Mouse (Mus musculus): ENCODE measurements around the gene Hsd17b1. TPM values are rescaled to one million over a fixed set of nuclear protein-coding genes. Genes with fewer than 3 reads are reported as not detected.

The Hsd17b1 gene
- polyA plus RNA-seq, 1 experiment from 2014 or later: 0.28 TPM

DNA sequence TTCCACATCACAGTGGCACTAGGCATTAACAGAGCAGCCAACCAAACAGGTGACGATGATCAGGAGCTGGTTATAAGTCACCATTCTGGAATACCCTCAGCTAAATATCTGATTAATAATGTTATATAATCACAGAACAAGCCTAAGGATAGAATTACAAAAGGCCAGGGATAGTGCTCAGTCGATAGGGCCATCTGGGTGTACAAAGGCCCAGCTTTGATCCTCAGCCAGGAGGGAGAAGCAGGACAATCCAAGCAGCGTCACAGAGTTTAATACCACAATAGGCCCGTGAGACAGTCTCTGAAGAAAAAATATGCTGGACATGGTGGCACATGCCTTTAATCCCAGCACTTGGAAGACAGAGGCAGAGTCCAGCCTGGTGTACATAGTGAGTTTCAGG lies 31.1 kb downstream of the Hsd17b1 start:
- Histone ChIP-seq H3K9me3 (replicated peaks; ENCODE audit: control insufficient read depth, low read length) (no peaks in the 10 kb centered on the region), H3K4me3 (ENCODE audit: low read depth, low read length) (no peak overlapping the region), H3K36me3 (ENCODE audit: control insufficient read depth, insufficient read depth) (peaks cover 6% of the 10 kb centered on the region; the same call in 1 of the 2 replicates), H3K4me2 (ENCODE audit: low read depth, low read length) (no peak overlapping the region), H3K27ac (ENCODE audit: low read length) (no peak overlapping the region), H3K4me1 (ENCODE audit: control insufficient read depth, low read depth, low read length) (no peaks in the 10 kb centered on the region; the same call in 1 of the 2 replicates), H3K27me3 (ENCODE audit: control insufficient read depth, insufficient read depth, low read depth, low read length) (no peaks in the 10 kb centered on the region), H3K9ac (ENCODE audit: low read depth, low read length) (no peak overlapping the region)
- ATAC-seq (ENCODE audit: low read depth): no peak
- 87% methylated on average over 4 of the region's 4 CpGs for WGBS (ENCODE audit: insufficient replicate concordance)

DNA sequence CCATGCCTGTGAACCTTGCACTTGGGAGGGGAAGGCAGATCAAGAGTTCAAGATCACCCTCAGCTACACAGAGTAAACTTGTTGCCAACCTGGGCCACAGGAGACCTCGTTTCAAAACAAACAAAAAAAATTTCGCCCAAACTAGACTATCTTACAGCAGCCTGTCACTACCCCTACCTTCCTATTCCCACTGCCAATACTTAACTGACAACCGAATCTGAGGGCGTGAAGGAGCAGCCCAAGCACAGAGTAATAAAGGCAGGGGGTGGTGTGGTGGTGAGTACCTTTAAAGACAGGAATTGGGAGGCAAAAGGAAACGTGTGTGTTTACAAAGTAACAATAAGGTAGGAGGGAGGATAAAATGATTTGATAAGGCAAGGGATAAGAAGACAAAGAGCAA lies 32.5 kb downstream of the Hsd17b1 start:
- H3K4me2 ChIP-seq (ENCODE audit: low read depth, low read length): no peak overlapping the region
- H3K36me3 ChIP-seq (ENCODE audit: control insufficient read depth, insufficient read depth): peaks cover 2% of the 10 kb centered on the region; the same call in 1 of the 2 replicates
- WGBS (ENCODE audit: insufficient replicate concordance): 51% methylated on average over 5 of the region's 5 CpGs
- H3K27ac ChIP-seq (ENCODE audit: low read length): no peak overlapping the region
- H3K27me3 ChIP-seq (ENCODE audit: control insufficient read depth, insufficient read depth, low read depth, low read length): no peaks in the 10 kb centered on the region
- no peaks in the 10 kb centered on the region for H3K9me3 ChIP-seq (replicated peaks; ENCODE audit: control insufficient read depth, low read length)
- no peak overlapping the region for H3K4me3 ChIP-seq (ENCODE audit: low read depth, low read length)
- H3K4me1 ChIP-seq (ENCODE audit: control insufficient read depth, low read depth, low read length): no peaks in the 10 kb centered on the region; the same call in 1 of the 2 replicates
- H3K9ac ChIP-seq (ENCODE audit: low read depth, low read length): no peak overlapping the region
- no peak for ATAC-seq (ENCODE audit: low read depth)

DNA sequence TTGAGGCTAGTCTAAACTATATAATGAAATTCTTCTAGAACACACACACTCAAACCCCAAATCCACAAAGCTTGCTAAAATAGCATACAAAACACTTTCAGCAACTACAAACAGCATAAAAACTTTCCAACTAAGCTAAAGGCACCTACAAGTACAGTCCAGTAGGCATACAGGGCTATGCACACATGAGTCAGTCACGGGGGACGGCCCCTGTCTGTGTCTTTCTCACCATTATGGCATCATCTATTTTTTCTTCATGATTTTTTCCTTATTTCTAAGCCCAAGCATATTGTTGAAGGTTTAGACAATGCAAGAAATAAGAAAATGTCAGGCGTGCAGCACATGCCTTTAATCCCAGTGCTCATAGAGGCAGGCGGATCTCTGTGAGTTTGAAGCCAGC lies 33.0 kb downstream of the Hsd17b1 start:
- H3K27ac ChIP-seq (ENCODE audit: low read length): no peak overlapping the region
- no peaks in the 10 kb centered on the region for H3K27me3 ChIP-seq (ENCODE audit: control insufficient read depth, insufficient read depth, low read depth, low read length)
- H3K36me3 ChIP-seq (ENCODE audit: control insufficient read depth, insufficient read depth): no peaks in the 10 kb centered on the region
- no peaks in the 10 kb centered on the region for H3K9me3 ChIP-seq (replicated peaks; ENCODE audit: control insufficient read depth, low read length)
- H3K4me3 ChIP-seq (ENCODE audit: low read depth, low read length): no peak overlapping the region
- H3K4me1 ChIP-seq (ENCODE audit: control insufficient read depth, low read depth, low read length): peaks cover 3% of the 10 kb centered on the region; the same call in 1 of the 2 replicates
- no peak overlapping the region for H3K4me2 ChIP-seq (ENCODE audit: low read depth, low read length)
- 82% methylated on average over 4 of the region's 4 CpGs for WGBS (ENCODE audit: insufficient replicate concordance)
- H3K9ac ChIP-seq (ENCODE audit: low read depth, low read length): no peak overlapping the region
- ATAC-seq (ENCODE audit: low read depth): no peak

DNA sequence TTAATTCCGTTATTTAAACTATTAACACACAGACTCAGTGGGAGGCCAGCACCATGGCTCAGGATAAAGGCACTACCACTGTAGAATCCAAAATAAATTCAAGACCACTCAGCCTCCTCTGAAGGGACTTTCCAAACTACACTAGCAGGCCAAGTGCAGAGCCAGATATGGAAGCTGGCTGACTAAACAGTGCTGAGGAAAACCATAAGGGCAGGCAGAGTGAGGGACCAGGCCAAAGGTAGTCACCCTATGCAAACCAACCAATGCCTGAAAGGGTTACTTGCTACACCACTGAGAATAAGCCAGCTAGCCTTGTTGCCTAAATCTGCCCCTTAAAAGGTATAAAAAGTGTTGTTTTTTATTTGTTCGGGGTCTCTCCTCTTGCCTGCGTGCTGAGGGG lies 34.0 kb downstream of the Hsd17b1 start:
- 89% methylated on average over 3 of the region's 3 CpGs for WGBS (ENCODE audit: insufficient replicate concordance)
- Histone ChIP-seq H3K36me3 (ENCODE audit: control insufficient read depth, insufficient read depth) (peaks cover 2% of the 10 kb centered on the region; the same call in 1 of the 2 replicates), H3K9ac (ENCODE audit: low read depth, low read length) (no peak overlapping the region)

DNA sequence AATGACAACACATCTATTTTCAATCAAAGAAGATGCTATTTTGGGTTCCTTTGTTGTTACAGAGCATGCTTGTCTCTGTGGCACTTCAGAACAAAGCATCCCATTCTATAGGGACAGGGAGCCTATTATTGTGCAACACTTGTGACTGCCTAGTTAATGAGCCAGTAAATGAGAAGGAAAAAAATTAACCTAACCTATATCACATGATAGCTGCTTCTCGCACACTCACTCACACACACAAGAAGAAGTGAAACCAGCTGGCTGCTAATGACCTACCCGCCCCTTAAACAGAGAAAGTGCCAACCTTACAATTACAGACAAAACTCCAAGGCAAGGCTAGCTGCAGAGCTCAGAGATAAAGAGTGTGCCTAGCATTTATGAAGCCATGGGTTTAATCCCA lies 37.4 kb downstream of the Hsd17b1 start:
- Histone ChIP-seq H3K27ac (ENCODE audit: low read length) (no peak overlapping the region), H3K4me1 (ENCODE audit: control insufficient read depth, low read depth, low read length) (peaks cover 14% of the 10 kb centered on the region), H3K36me3 (ENCODE audit: control insufficient read depth, insufficient read depth) (peaks cover 2% of the 10 kb centered on the region; the same call in 1 of the 2 replicates), H3K9me3 (replicated peaks; ENCODE audit: control insufficient read depth, low read length) (no peaks in the 10 kb centered on the region), H3K9ac (ENCODE audit: low read depth, low read length) (no peak overlapping the region), H3K4me3 (ENCODE audit: low read depth, low read length) (no peak overlapping the region), H3K4me2 (ENCODE audit: low read depth, low read length) (no peak overlapping the region), H3K27me3 (ENCODE audit: control insufficient read depth, insufficient read depth, low read depth, low read length) (no peaks in the 10 kb centered on the region)
- WGBS (ENCODE audit: insufficient replicate concordance): 70% methylated on average over 2 of the region's 2 CpGs
- ATAC-seq (ENCODE audit: low read depth): no peak

More for the DNA sequence above, 34.0 kb downstream of the Hsd17b1 start:
- H3K4me3 ChIP-seq (ENCODE audit: low read depth, low read length): no peak overlapping the region
- no peak overlapping the region for H3K4me2 ChIP-seq (ENCODE audit: low read depth, low read length)
- H3K9me3 ChIP-seq (replicated peaks; ENCODE audit: control insufficient read depth, low read length): no peaks in the 10 kb centered on the region
- no peak overlapping the region for H3K27ac ChIP-seq (ENCODE audit: low read length)
- peaks cover 3% of the 10 kb centered on the region; the same call in 1 of the 2 replicates for H3K4me1 ChIP-seq (ENCODE audit: control insufficient read depth, low read depth, low read length)
- H3K27me3 ChIP-seq (ENCODE audit: control insufficient read depth, insufficient read depth, low read depth, low read length): no peaks in the 10 kb centered on the region
- no peak for ATAC-seq (ENCODE audit: low read depth)

DNA sequence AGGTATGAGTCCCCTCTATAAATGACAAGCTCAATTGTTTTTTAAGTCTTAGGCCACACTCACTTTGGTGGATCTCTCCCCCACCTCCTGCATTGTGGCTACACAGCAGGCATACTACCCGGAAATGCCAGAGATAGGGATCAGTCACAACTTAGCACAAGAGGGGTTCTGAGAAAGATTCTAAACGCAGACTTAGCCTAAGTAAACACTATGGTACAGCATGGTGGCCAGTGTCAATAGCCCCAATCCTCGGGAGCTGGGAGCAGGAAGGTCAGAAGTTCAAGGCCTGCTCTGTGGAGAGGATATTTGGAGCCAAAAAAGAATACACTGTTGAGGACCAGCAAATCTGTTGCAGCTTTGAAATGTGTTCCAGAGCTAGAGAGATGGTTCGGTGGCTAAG lies 39.9 kb downstream of the Hsd17b1 start:
- Histone ChIP-seq H3K36me3 (ENCODE audit: control insufficient read depth, insufficient read depth) (peaks cover 6% of the 10 kb centered on the region), H3K9ac (ENCODE audit: low read depth, low read length) (peak overlapping the region; percentile 83), H3K27ac (ENCODE audit: low read length) (peak overlapping the region; percentile 1; the same call in 1 of the 2 replicates), H3K27me3 (ENCODE audit: control insufficient read depth, insufficient read depth, low read depth, low read length) (no peaks in the 10 kb centered on the region), H3K9me3 (replicated peaks; ENCODE audit: control insufficient read depth, low read length) (no peaks in the 10 kb centered on the region), H3K4me1 (ENCODE audit: control insufficient read depth, low read depth, low read length) (peaks cover 24% of the 10 kb centered on the region), H3K4me3 (ENCODE audit: low read depth, low read length) (peak overlapping the region; percentile 79), H3K4me2 (ENCODE audit: low read depth, low read length) (peak overlapping the region; percentile 77)
- no peak for ATAC-seq (ENCODE audit: low read depth)
- 23% methylated on average over 4 of the region's 4 CpGs for WGBS (ENCODE audit: insufficient replicate concordance)

DNA sequence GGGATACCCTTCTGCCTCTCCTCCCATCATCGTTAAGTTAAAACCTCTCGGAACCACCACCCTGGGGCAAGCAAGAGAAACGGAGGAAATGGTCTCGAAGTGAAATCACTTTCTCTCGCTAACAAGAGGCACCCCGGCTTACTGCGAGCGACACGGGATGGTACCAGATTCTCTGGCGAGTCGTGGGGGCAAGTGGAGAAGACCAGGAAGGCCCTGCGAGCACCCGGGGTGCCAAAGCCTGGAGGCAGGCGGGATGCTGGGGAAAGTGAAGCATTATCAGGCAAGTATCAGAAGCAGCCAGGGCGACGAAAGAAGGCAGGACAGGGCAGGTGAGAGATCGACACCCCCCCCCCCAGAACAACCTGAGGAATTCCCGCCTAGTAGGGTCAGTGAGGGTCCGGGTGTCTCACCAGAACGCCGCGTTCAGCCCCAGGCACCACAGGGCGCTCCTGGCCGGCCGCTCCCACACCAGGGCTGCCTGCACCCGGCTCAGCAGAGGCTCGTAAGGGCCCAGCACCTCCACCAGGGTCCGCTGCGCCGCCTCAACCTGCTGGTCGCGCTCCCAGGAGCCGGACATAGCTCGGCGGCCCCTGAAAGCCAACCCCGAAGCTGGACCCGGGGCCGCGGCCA lies 41.0 kb downstream of the Hsd17b1 start:
- Histone ChIP-seq H3K9ac (ENCODE audit: low read depth, low read length) (peak overlapping the region; percentile 83), H3K36me3 (ENCODE audit: control insufficient read depth, insufficient read depth) (peaks cover 6% of the 10 kb centered on the region), H3K27me3 (ENCODE audit: control insufficient read depth, insufficient read depth, low read depth, low read length) (no peaks in the 10 kb centered on the region), H3K4me2 (ENCODE audit: low read depth, low read length) (peak overlapping the region; percentile 77), H3K4me3 (ENCODE audit: low read depth, low read length) (peak overlapping the region; percentile 79), H3K9me3 (replicated peaks; ENCODE audit: control insufficient read depth, low read length) (no peaks in the 10 kb centered on the region), H3K4me1 (ENCODE audit: control insufficient read depth, low read depth, low read length) (peaks cover 24% of the 10 kb centered on the region), H3K27ac (ENCODE audit: low read length) (peak overlapping the region; percentile 91)
- ATAC-seq (ENCODE audit: low read depth): peak; percentile 65
- WGBS (ENCODE audit: insufficient replicate concordance): under 1% methylated on average over 39 of the region's 39 CpGs

GRCm38 (mm10) chr11:101119761-101120544 lies 41.7 kb downstream of the Hsd17b1 start, which contains the start of the genes Retreg3 and Tubg1:
Gene Retreg3 (minus strand): TSS chr11:101119893.
Gene Tubg1 (plus strand): TSS chr11:101119938.
- peak; percentile 95 for ATAC-seq (ENCODE audit: low read depth)
- Histone ChIP-seq H3K27ac (ENCODE audit: low read length) (peak within 1 kb of the TSS; percentile 92), H3K4me1 (ENCODE audit: control insufficient read depth, low read depth, low read length) (peaks cover 24% of the 10 kb centered on the region), H3K4me3 (ENCODE audit: low read depth, low read length) (peak within 1 kb of the TSS; percentile 79), H3K4me2 (ENCODE audit: low read depth, low read length) (peak within 1 kb of the TSS; percentile 80), H3K9me3 (replicated peaks; ENCODE audit: control insufficient read depth, low read length) (no peaks in the 10 kb centered on the region), H3K27me3 (ENCODE audit: control insufficient read depth, insufficient read depth, low read depth, low read length) (no peaks in the 10 kb centered on the region), H3K36me3 (ENCODE audit: control insufficient read depth, insufficient read depth) (peaks cover 6% of the 10 kb centered on the region), H3K9ac (ENCODE audit: low read depth, low read length) (peak within 1 kb of the TSS; percentile 83)
- under 1% methylated on average over 61 of the region's 61 CpGs for WGBS (ENCODE audit: insufficient replicate concordance)

Data from liver, embryonic 16.5 days (tissue).